Mouse (Mus musculus) mouse trophoblast stem cell (cell line): ENCODE measurements around the gene Tcp10c.
"Not testable (repeated sequence)": the region's sequence is repeated elsewhere in the genome, so short reads cannot be mapped to it uniquely, and the experiment has no call there.

Experiments used
- in situ Hi-C, 2 experiments: fragments of 300-500 bp; cut with MseI, MboI; formaldehyde crosslinking; loops; 2 replicates in 1 of 2; 3 replicates in 1 of 2; pipeline ENCODE4 v1.15.1; 2025

The Tcp10c gene

GRCm38 (mm10) chr17:13391020-13391419 lies 36.6 kb downstream of the Tcp10c start:
- in situ Hi-C loops = not testable (repeated sequence)

GRCm38 (mm10) chr17:13399961-13400360 lies 45.6 kb downstream of the Tcp10c start:
- in situ Hi-C loops = not testable (repeated sequence)

GRCm38 (mm10) chr17:13402118-13402517 lies 47.7 kb downstream of the Tcp10c start:
- in situ Hi-C loops = not testable (repeated sequence)

- in situ Hi-C loops = not testable (repeated sequence)
These were observed 49.3 kb downstream of the Tcp10c start for GRCm38 (mm10) chr17:13403527-13404131.

DNA sequence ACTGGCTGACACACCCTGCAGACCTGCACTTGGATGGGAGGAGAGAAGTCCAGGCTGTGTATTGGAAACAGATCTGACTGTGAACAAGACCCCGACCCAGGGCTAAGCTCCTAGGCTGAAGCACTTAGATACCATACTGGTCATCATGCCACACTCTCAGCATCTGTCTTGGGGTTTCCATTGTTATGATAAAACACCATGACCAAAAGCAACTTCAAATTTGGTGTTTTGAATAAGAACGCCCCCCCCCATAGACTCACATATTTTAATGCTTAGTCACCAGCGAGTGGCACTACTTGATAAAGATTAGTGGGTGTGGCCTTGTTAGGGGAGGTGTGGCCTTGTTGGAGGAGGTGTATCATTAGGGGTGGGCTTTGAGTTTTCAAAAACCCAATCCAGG lies 51.7 kb downstream of the Tcp10c start:
- in situ Hi-C loops = not testable (repeated sequence)

GRCm38 (mm10) chr17:13406701-13407100 lies 52.3 kb downstream of the Tcp10c start:
- in situ Hi-C loops = not testable (repeated sequence)

GRCm38 (mm10) chr17:13407621-13408256 lies 53.4 kb downstream of the Tcp10c start:
- in situ Hi-C loops = not testable (repeated sequence)

DNA sequence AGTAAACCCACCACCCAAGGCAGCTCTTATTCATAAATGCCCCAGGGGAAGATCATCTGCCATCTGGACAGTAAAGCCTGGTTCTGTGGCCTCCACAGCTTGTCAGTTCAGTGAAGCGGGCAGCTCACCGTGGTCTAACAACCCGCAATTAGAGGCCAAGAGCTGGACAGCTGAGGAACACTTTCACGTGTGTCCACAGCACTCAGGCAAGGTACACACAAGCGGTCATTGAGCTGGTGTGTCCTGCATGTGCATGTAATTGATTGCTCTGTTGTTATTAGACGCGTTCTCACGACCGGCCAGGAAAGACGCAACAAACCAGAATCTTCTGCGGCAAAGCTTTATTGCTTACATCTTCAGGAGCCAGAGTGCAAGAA lies 53.9 kb downstream of the Tcp10c start:
- in situ Hi-C loops = not testable (repeated sequence)

DNA sequence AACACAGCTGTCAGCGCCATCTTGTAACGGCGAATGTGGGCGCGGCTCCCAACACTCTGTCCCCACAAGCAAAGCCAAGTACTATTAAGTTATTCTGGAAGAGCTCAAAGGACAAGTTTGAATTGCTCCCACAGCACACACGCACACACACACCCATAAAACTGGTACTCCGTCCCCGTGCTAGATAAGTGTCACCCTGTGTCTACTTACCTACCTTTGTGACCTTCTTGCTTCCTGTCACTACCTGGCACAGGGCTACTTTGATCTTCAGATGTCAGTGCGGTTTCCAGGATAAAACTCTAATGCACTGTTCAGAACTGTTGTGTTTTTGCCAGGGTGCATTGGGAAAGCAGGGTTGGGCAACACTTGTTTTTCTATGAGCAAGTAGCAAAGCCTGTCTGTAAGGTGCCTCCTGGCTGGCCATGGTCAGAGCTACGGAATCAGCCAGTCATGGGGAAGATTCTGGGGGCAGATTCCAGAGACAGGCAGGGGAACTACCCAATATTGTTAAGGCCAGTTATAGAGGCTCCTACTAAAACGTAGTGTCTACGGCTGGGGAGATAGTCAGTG lies 66.7 kb downstream of the Tcp10c start:
- in situ Hi-C loops = not testable (repeated sequence)

GRCm38 (mm10) chr17:13422638-13423037 lies 68.3 kb downstream of the Tcp10c start:
- in situ Hi-C loops = not testable (repeated sequence)

DNA sequence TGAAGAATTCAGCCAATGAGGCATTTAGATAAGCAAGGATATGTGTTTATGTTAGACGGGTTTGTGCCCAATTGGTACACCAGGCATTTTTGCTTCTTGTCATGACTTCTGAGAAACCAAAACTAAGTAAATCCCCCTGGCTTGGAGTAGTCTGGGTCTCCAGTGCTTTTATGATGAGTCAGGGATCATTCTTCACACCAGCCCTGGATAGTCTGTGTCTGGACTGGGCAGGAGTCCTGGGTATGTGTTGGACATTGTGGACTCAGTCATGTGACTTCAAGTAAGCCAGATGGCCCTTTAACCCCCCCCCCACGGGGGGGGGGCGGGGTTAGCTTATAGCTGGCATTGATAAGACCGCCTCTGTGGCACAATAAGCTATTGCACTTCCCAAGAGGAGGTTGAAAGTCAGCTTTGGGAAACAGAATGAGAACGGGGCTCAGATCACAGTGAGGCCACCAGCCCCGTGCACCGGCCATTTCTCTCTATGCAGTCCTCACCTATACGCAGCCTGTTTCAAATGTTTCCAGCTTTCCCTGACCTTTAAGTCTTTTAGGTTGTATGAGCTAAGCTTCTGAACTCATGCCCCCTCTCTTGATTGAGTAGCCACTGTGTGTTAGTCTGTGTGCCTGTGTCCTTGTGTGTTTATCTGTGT lies 69.1 kb downstream of the Tcp10c start:
- in situ Hi-C loops = not testable (repeated sequence)

GRCm38 (mm10) chr17:13424321-13424720 lies 69.9 kb downstream of the Tcp10c start:
- in situ Hi-C loops = not testable (repeated sequence)

GRCm38 (mm10) chr17:13425694-13426093 lies 71.3 kb downstream of the Tcp10c start:
- in situ Hi-C loops = not testable (repeated sequence)

DNA sequence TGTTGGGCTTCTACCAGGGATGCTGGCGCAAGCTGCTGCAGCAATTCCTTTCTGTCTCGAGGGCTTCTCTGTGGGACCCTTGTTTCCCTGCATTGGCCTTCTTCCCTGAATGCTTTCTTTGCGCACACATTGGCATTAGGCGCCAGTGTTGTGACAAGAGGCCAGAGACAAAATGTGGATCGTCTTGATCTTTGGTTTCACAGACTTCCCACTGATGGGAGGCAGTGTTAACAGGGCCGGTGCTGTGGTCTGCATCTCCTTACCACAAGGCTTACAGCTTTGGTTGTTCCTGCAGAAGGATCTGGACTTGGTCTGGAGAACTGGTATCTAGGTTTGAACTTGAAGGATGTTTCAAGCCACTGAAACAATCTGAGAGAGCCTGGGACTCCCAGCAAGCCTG lies 72.1 kb downstream of the Tcp10c start:
- in situ Hi-C loops = not testable (repeated sequence)
